Mouse (Mus musculus): ENCODE measurements around the gene Zfp768. TPM values are rescaled to one million over a fixed set of nuclear protein-coding genes. Genes with fewer than 3 reads are reported as not detected.

The Zfp768 gene
- polyA plus RNA-seq (2014; fragmentation: Illumina TruSeq; extraction: RNeasy Lipid Tissue Mini Kit (QIAGEN cat#74804); ENCODE audit: low read depth, low replicate concordance), result 3.9 TPM

DNA sequence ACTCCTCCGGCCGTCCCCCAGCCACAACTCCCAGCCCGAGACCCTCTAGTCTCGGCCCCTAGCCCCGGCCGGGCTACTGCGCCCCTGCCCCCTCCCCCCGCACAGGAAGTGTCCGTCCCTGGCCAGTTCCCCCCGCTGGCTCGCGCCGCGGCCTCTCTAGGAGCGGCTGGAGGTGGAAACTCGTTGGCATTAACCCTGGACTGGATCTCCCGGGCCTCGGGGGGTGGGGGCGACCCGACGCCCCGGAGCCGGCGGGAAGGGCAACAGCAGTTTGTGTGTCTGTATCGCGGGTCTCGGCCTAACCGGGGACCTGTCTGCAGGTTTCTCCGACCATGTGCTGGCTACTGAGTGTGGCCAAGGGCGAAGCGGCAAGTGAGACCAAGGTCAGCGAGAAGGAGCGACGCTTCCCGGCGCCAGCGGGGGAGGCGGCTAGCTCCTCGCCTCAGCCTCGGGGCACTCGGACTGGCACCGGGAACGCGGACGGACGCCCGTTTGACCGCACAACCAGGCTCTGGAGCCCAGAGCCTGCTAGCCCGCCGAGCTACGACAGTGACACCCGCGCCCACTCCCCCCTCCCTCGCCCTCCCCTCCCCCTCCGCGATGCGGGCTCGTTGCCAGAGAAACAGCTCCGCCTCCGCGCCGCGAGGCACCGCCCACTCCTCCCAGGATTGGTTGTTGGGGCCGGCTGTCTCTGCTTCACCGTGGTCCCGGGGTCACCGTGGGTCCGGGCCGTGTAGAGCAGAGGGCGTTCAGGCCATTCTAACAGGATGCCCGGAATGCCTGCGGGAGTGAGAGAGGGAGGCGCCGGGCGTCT lies at the start of gene Zfp768:
Gene Zfp768, minus strand, starts transcription at position 78 of the 814 bp plus-strand sequence.

DNA sequence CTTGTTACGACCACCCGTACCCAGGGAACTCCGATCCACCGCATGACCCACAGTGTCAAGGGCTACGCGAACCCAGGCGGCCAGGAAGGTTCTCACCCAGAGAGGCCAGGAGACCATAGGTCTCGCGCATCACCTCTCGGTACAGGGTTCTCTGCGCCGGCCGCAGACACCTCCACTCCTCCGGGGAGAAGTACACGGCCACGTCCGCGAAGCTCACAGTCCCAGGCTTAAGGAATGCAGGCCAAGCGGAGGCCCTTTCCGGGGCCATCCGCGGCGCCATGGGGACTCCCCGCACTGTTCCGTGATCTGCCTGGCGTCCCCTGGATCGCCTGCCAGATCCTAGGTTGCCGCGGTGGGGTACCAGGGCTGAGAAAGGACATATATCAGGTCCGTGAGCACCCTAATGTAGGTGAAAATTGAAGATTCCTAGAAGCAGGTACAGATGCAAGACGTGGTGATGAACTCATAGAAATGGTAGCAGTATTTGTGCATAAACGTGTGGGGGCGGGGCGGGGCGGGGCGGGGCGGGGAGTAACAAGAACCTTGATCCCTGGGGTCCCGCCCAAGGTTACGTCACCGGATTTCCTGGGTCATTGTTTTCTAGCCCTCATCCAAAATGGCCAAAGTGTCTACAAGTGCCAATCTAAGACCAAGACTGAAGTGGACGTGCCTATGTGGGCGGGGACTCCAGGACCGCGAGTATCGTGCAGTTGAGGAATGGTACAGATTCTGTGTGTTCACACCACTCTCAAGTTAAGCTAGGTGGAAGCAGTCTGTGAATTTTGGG lies 48.0 kb upstream of the Zfp768 start, which contains the start of gene E430018J23Rik:
Gene E430018J23Rik, minus strand, starts transcription at position 473 of the 787 bp plus-strand sequence.

DNA sequence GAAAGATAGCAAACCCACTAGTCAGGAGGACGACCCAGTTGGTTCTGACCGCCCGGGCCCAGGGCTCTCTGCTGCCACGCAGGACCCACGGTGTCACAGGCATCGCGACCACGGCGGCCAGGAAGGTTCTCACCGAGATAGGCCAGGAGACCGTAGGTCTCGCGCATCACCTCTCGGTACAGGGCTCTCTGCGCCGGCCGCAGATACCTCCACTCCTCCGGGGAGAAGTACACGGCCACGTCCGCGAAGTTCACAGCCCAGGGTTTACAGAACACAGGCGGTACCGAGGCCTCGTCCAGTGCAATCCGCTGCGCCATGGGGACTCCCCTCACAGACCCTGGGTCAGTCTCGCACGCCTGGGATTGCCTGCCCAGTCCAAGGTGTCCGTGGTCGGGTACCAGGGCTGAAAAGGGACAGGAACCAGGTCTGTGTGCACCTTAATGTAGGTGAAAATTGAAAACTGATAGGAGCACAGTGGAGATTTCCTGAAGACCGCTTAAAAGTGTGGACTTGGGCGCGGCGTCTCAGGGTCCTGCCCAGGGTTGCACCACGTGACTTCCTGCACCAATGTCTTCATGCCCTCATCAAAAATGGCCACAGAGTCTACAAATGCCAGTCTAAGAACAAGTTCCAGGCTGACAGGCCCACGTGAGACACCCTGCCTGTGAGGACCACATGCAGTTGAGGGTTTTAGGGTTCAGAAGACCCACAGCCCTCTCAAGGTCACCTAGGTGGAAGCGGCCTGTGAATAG lies 41.4 kb upstream of the Zfp768 start, which contains the start of gene 9130019O22Rik:
Gene 9130019O22Rik, minus strand, starts transcription at position 526 of the 752 bp plus-strand sequence.

DNA sequence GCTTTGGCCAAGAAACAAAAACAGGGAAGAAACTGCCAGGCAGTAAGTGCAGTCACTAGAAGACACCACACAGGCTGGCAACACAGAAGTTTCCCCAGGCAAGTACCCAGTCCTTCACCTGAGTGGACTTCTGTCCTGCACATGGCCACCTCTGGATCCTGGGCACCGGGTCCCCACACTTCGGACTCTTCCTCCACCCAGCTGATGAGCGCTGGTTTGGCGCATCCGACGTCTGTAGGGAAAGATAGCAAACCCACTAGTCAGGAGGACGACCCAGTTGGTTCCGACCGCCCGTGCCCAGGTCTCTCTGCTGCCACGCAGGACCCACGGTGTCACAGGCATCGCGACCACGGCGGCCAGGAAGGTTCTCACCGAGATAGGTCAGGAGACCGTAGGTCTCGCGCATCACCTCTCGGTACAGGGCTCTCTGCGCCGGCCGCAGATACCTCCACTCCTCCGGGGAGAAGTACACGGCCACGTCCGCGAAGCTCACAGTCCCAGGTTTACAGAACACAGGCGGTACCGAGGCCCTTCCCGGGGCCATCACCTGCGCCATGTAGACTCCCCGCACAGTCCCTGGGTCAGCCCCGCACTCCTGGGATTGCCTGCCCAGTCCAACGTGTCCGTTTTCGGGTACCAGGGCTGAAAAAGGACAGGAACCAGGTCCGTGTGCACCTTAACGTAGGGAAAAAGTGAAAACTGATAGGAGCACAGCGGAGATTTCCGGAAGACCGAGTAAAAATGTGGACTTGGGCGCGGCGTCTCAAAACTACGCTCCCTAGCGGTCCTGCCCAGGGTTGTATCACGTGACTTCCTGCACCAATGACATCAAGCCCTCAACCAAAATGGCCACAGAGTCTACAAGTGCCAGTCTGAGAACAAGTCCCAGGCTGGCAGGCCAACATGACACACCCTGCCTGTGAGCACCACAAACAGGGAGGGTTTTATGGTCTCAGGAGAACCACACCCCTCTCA lies 30.2 kb upstream of the Zfp768 start, which contains the start of gene Zfp747:
Gene Zfp747, minus strand, starts transcription at position 780 of the 975 bp plus-strand sequence.

DNA sequence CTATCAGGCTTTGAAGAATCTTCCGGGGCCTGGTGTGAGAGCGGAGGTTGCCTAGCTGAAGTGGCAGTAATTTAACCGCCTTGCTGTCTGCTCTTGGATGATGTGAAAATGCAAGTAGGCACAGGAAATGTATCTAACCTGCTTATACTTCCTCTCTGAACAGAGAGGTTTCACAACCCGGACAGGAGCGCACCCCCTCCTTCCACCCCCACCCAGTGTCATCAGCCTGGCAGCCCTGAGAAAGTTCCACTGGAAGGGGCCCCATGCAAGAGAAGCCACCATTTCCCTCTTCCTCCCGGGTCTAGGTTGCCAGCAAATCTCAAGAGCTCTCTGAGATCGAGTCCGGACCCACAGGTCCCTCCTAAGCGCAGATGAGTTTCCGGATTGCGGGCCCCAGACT lies 49.3 kb downstream of the Zfp768 start, which contains the start of gene Itgal:
Gene Itgal, plus strand, starts transcription at position 163 of the 400 bp plus-strand sequence.

Other genes starting within 250 kb of the Zfp768 start
- gene Qprt, start 223.4 kb downstream of the Zfp768 start, polyA plus RNA-seq (2014; fragmentation: Illumina TruSeq; extraction: RNeasy Lipid Tissue Mini Kit (QIAGEN cat#74804); ENCODE audit: low read depth, low replicate concordance), result 0.35 TPM
- gene Spn, start 207.8 kb downstream of the Zfp768 start, polyA plus RNA-seq (2014; fragmentation: Illumina TruSeq; extraction: RNeasy Lipid Tissue Mini Kit (QIAGEN cat#74804); ENCODE audit: low read depth, low replicate concordance), result 0.98 TPM
- 11.7 TPM for gene Cd2bp2, start 149.5 kb downstream of the Zfp768 start, polyA plus RNA-seq (2014; fragmentation: Illumina TruSeq; extraction: RNeasy Lipid Tissue Mini Kit (QIAGEN cat#74804); ENCODE audit: low read depth, low replicate concordance)
- 4.4 TPM for gene Tbc1d10b, start 137.1 kb downstream of the Zfp768 start, polyA plus RNA-seq (2014; fragmentation: Illumina TruSeq; extraction: RNeasy Lipid Tissue Mini Kit (QIAGEN cat#74804); ENCODE audit: low read depth, low replicate concordance)
- not detected for gene Mylpf, start 136.7 kb downstream of the Zfp768 start, polyA plus RNA-seq (2014; fragmentation: Illumina TruSeq; extraction: RNeasy Lipid Tissue Mini Kit (QIAGEN cat#74804); ENCODE audit: low read depth, low replicate concordance)
- 1.8 TPM for gene Zfp553, start 112.5 kb downstream of the Zfp768 start, polyA plus RNA-seq (2014; fragmentation: Illumina TruSeq; extraction: RNeasy Lipid Tissue Mini Kit (QIAGEN cat#74804); ENCODE audit: low read depth, low replicate concordance)
- gene Sept1, start 112.5 kb downstream of the Zfp768 start, polyA plus RNA-seq (2014; fragmentation: Illumina TruSeq; extraction: RNeasy Lipid Tissue Mini Kit (QIAGEN cat#74804); ENCODE audit: low read depth, low replicate concordance), result 1.1 TPM
- 0.98 TPM for gene Zfp771, start 101.3 kb downstream of the Zfp768 start, polyA plus RNA-seq (2014; fragmentation: Illumina TruSeq; extraction: RNeasy Lipid Tissue Mini Kit (QIAGEN cat#74804); ENCODE audit: low read depth, low replicate concordance)
- 0.79 TPM for gene Dctpp1, start 84.9 kb downstream of the Zfp768 start, polyA plus RNA-seq (2014; fragmentation: Illumina TruSeq; extraction: RNeasy Lipid Tissue Mini Kit (QIAGEN cat#74804); ENCODE audit: low read depth, low replicate concordance)
- gene Sephs2, start 71.5 kb downstream of the Zfp768 start, polyA plus RNA-seq (2014; fragmentation: Illumina TruSeq; extraction: RNeasy Lipid Tissue Mini Kit (QIAGEN cat#74804); ENCODE audit: low read depth, low replicate concordance), result 58.2 TPM
- 1.4 TPM for gene Itgal, start 49.3 kb downstream of the Zfp768 start, polyA plus RNA-seq (2014; fragmentation: Illumina TruSeq; extraction: RNeasy Lipid Tissue Mini Kit (QIAGEN cat#74804); ENCODE audit: low read depth, low replicate concordance)
- 2.7 TPM for gene Zfp747, start 30.5 kb upstream of the Zfp768 start, polyA plus RNA-seq (2014; fragmentation: Illumina TruSeq; extraction: RNeasy Lipid Tissue Mini Kit (QIAGEN cat#74804); ENCODE audit: low read depth, low replicate concordance)
- gene 9130019O22Rik, start 41.6 kb upstream of the Zfp768 start, polyA plus RNA-seq (2014; fragmentation: Illumina TruSeq; extraction: RNeasy Lipid Tissue Mini Kit (QIAGEN cat#74804); ENCODE audit: low read depth, low replicate concordance), result 2.4 TPM
- 0.88 TPM for gene E430018J23Rik, start 48.0 kb upstream of the Zfp768 start, polyA plus RNA-seq (2014; fragmentation: Illumina TruSeq; extraction: RNeasy Lipid Tissue Mini Kit (QIAGEN cat#74804); ENCODE audit: low read depth, low replicate concordance)
- gene Zfp764, start 61.2 kb upstream of the Zfp768 start, polyA plus RNA-seq (2014; fragmentation: Illumina TruSeq; extraction: RNeasy Lipid Tissue Mini Kit (QIAGEN cat#74804); ENCODE audit: low read depth, low replicate concordance), result 4.9 TPM
- gene Zfp688, start 76.5 kb upstream of the Zfp768 start, polyA plus RNA-seq (2014; fragmentation: Illumina TruSeq; extraction: RNeasy Lipid Tissue Mini Kit (QIAGEN cat#74804); ENCODE audit: low read depth, low replicate concordance), result 3.4 TPM
- gene Zfp689, start 103.6 kb upstream of the Zfp768 start, polyA plus RNA-seq (2014; fragmentation: Illumina TruSeq; extraction: RNeasy Lipid Tissue Mini Kit (QIAGEN cat#74804); ENCODE audit: low read depth, low replicate concordance), result 0.95 TPM
- gene Prr14, start 114.0 kb upstream of the Zfp768 start, polyA plus RNA-seq (2014; fragmentation: Illumina TruSeq; extraction: RNeasy Lipid Tissue Mini Kit (QIAGEN cat#74804); ENCODE audit: low read depth, low replicate concordance), result 23.2 TPM
- 9.1 TPM for gene Fbrs, start 133.6 kb upstream of the Zfp768 start, polyA plus RNA-seq (2014; fragmentation: Illumina TruSeq; extraction: RNeasy Lipid Tissue Mini Kit (QIAGEN cat#74804); ENCODE audit: low read depth, low replicate concordance)
- gene Srcap, start 166.4 kb upstream of the Zfp768 start, polyA plus RNA-seq (2014; fragmentation: Illumina TruSeq; extraction: RNeasy Lipid Tissue Mini Kit (QIAGEN cat#74804); ENCODE audit: low read depth, low replicate concordance), result 11.2 TPM
- gene Gm42715, start 174.0 kb upstream of the Zfp768 start, polyA plus RNA-seq (2014; fragmentation: Illumina TruSeq; extraction: RNeasy Lipid Tissue Mini Kit (QIAGEN cat#74804); ENCODE audit: low read depth, low replicate concordance), result 8.8 TPM
- not detected for gene Tmem265, start 215.8 kb upstream of the Zfp768 start, polyA plus RNA-seq (2014; fragmentation: Illumina TruSeq; extraction: RNeasy Lipid Tissue Mini Kit (QIAGEN cat#74804); ENCODE audit: low read depth, low replicate concordance)
- gene Phkg2, start 227.8 kb upstream of the Zfp768 start, polyA plus RNA-seq (2014; fragmentation: Illumina TruSeq; extraction: RNeasy Lipid Tissue Mini Kit (QIAGEN cat#74804); ENCODE audit: low read depth, low replicate concordance), result 32.4 TPM
- gene Ccdc189, start 243.0 kb upstream of the Zfp768 start, polyA plus RNA-seq (2014; fragmentation: Illumina TruSeq; extraction: RNeasy Lipid Tissue Mini Kit (QIAGEN cat#74804); ENCODE audit: low read depth, low replicate concordance), result not detected
- 2.1 TPM for gene Rnf40, start 243.2 kb upstream of the Zfp768 start, polyA plus RNA-seq (2014; fragmentation: Illumina TruSeq; extraction: RNeasy Lipid Tissue Mini Kit (QIAGEN cat#74804); ENCODE audit: low read depth, low replicate concordance)

Data from sigmoid colon, adult 10 weeks (tissue).